Mouse (Mus musculus) CH12.LX (cell line): Measurements from ENCODE around the gene Cpt1a. TPM values are rescaled to one million over a fixed set of nuclear protein-coding genes. Genes with fewer than 3 reads are reported as not detected.

Experiments used
- DNase-seq: peaks from one replicate; pipeline ENCODE4 v3.0.0-alpha.2; 2013; ENCODE audit errors: extremely low read depth
- H3K27ac ChIP-seq: 2 replicates; pipeline ENCODE4 v1.5.1; 2012; ENCODE audit warnings: low read depth, mild to moderate bottlenecking, control low read depth, moderate library complexity; ENCODE audit not compliant: insufficient read depth
- H3K27me3 ChIP-seq: replicated peaks from 2 replicates; pipeline ENCODE3; 2012; ENCODE audit warnings: inconsistent platforms
- H3K36me3 ChIP-seq, 2 experiments: replicated peaks in 1 of 2; 2 replicates each; pipeline versions ENCODE3 to v1.6.1; 2012; ENCODE audit warnings: inconsistent platforms in 1 of 2, low read length in 1 of 2, mild to moderate bottlenecking in 1 of 2, mixed read lengths in 1 of 2, moderate library complexity in 1 of 2; ENCODE audit not compliant: control insufficient read depth in 1 of 2, insufficient read depth in 1 of 2
- H3K4me1 ChIP-seq, 2 experiments: 2 replicates each; pipeline ENCODE4 v1.6.1; 2012; ENCODE audit warnings: inconsistent platforms in 1 of 2, moderate library complexity in 1 of 2; ENCODE audit not compliant: insufficient read depth in 2 of 2, control insufficient read depth in 1 of 2
- H3K4me2 ChIP-seq: 2 replicates; pipeline ENCODE4 v1.6.1; 2012; ENCODE audit warnings: low read depth, mild to moderate bottlenecking, control low read depth; ENCODE audit not compliant: poor library complexity, insufficient read depth, severe bottlenecking
- H3K4me3 ChIP-seq, 3 experiments: fragments of 150-350 bp in 1 of 3; sonication (generic) in 1 of 3; replicated peaks in 1 of 3; 2 replicates each; pipeline versions ENCODE3 to v1.5.1; 2011 to 2012; ENCODE audit warnings: low read depth in 2 of 3, low read length in 2 of 3, mild to moderate bottlenecking in 2 of 3, moderate library complexity in 2 of 3, control low read depth in 1 of 3, improper control_type of control experiment in 1 of 3, inconsistent platforms in 1 of 3, mixed read lengths in 1 of 3; ENCODE audit not compliant: poor library complexity in 1 of 3
- H3K79me2 ChIP-seq: replicated peaks from 2 replicates; pipeline ENCODE4 v1.6.1; 2012; ENCODE audit warnings: mild to moderate bottlenecking, moderate library complexity; ENCODE audit not compliant: control insufficient read depth, poor library complexity, insufficient read depth, severe bottlenecking; ENCODE audit errors: extremely low read depth
- H3K9ac ChIP-seq: 2 replicates; pipeline ENCODE4 v1.6.1; 2012; ENCODE audit warnings: low read depth, mild to moderate bottlenecking, control low read depth, moderate library complexity; ENCODE audit not compliant: insufficient read depth
- H3K9me3 ChIP-seq: replicated peaks from 2 replicates; pipeline ENCODE3; 2012; ENCODE audit warnings: low read length, inconsistent platforms, mixed read lengths
- BHLHE40 ChIP-seq: IDR thresholded peaks from 2 replicates; pipeline ENCODE4 v1.6.1; 2011; ENCODE audit warnings: mild to moderate bottlenecking, low read depth, low read length, improper control_type of control experiment
- CHD1 ChIP-seq: IDR thresholded peaks from 2 replicates; pipeline ENCODE4 v1.6.1; 2012; ENCODE audit warnings: low read depth, low read length, improper control_type of control experiment, inconsistent platforms
- CTCF ChIP-seq, 2 experiments: IDR thresholded peaks in 1 of 2; conservative IDR thresholded peaks in 1 of 2; 2 replicates each; pipeline ENCODE4 v1.5.1; 2011 to 2012; ENCODE audit warnings: low read depth in 2 of 2, low read length in 2 of 2, improper control_type of control experiment in 1 of 2, inconsistent platforms in 1 of 2, mild to moderate bottlenecking in 1 of 2, moderate library complexity in 1 of 2
- E2F4 ChIP-seq: IDR thresholded peaks from 2 replicates; pipeline ENCODE4 v1.6.1; 2011; ENCODE audit warnings: low read depth, low read length, improper control_type of control experiment; ENCODE audit not compliant: insufficient replicate concordance
- ELF1 ChIP-seq: IDR thresholded peaks from 2 replicates; pipeline ENCODE4 v1.6.1; 2014; ENCODE audit warnings: low read depth, mild to moderate bottlenecking, inconsistent platforms, low read length, improper control_type of control experiment
- GABPA ChIP-seq: IDR thresholded peaks from 2 replicates; pipeline ENCODE4 v1.6.1; 2012; ENCODE audit warnings: low read depth, low read length, improper control_type of control experiment, inconsistent platforms; ENCODE audit not compliant: insufficient replicate concordance
- JUN ChIP-seq: IDR thresholded peaks from 2 replicates; pipeline ENCODE4 v1.6.1; 2011; ENCODE audit warnings: low read depth, mild to moderate bottlenecking, low read length, improper control_type of control experiment, moderate library complexity; ENCODE audit not compliant: insufficient read depth
- JUND ChIP-seq: conservative IDR thresholded peaks from 2 replicates; pipeline ENCODE4 v1.6.1; 2011; ENCODE audit warnings: low read depth, low read length, improper control_type of control experiment
- MAFK ChIP-seq: IDR thresholded peaks from 2 replicates; pipeline ENCODE4 v1.6.1; 2011; ENCODE audit warnings: low read length, improper control_type of control experiment; ENCODE audit not compliant: insufficient replicate concordance
- MAX ChIP-seq: IDR thresholded peaks from 2 replicates; pipeline ENCODE4 v1.6.1; 2011; ENCODE audit warnings: low read length, improper control_type of control experiment
- MAZ ChIP-seq: IDR thresholded peaks from 2 replicates; pipeline ENCODE4 v1.6.1; 2012; ENCODE audit warnings: low read depth, mild to moderate bottlenecking, inconsistent platforms, low read length, improper control_type of control experiment, moderate library complexity
- MXI1 ChIP-seq: IDR thresholded peaks from 2 replicates; pipeline ENCODE4 v1.6.1; 2011; ENCODE audit warnings: mild to moderate bottlenecking, low read depth, low read length, improper control_type of control experiment
- MYC ChIP-seq: IDR thresholded peaks from 2 replicates; pipeline ENCODE4 v1.6.1; 2011; ENCODE audit warnings: low read depth, mild to moderate bottlenecking, improper control_type of control experiment, low read length
- PAX5 ChIP-seq: IDR thresholded peaks from 2 replicates; pipeline ENCODE4 v1.6.1; 2012; ENCODE audit warnings: low read length, inconsistent platforms, mixed read lengths
- POLR2A ChIP-seq: IDR thresholded peaks from 2 replicates; pipeline ENCODE4 v1.6.1; 2011; ENCODE audit warnings: low read depth, mild to moderate bottlenecking, improper control_type of control experiment, low read length
- POLR2AphosphoS2 ChIP-seq: IDR thresholded peaks from 2 replicates; pipeline ENCODE4 v1.6.1; 2011; ENCODE audit warnings: low read depth, low read length, improper control_type of control experiment
- SMC3 ChIP-seq: IDR thresholded peaks from 2 replicates; pipeline ENCODE4 v1.6.1; 2011; ENCODE audit warnings: low read depth, low read length, improper control_type of control experiment
- TBP ChIP-seq: conservative IDR thresholded peaks from 2 replicates; pipeline ENCODE4 v1.6.1; 2011; ENCODE audit warnings: low read depth, low read length, improper control_type of control experiment
- USF2 ChIP-seq: conservative IDR thresholded peaks from 2 replicates; pipeline ENCODE4 v1.6.1; 2011; ENCODE audit warnings: low read depth, low read length, improper control_type of control experiment
- ZC3H11A ChIP-seq: IDR thresholded peaks from 2 replicates; pipeline ENCODE4 v1.6.1; 2012; ENCODE audit warnings: low read depth, mild to moderate bottlenecking, inconsistent platforms, low read length, improper control_type of control experiment
- ZKSCAN1 ChIP-seq: IDR thresholded peaks from 2 replicates; pipeline ENCODE4 v1.6.1; 2012; ENCODE audit warnings: low read depth, inconsistent platforms, low read length, improper control_type of control experiment, borderline replicate concordance
- dilution Hi-C: fragments of 300-500 bp; cut with MboI; formaldehyde crosslinking; loops from 2 replicates; pipeline ENCODE4 v1.14.3; 2020; ENCODE audit warnings: low sequenced_read_pairs; ENCODE audit not compliant: extremely low pct_unique_long_range_greater_than_20kb, extremely low pct_ligation_motif_present
- in situ Hi-C: fragments of 300-500 bp; cut with MboI; formaldehyde crosslinking; loops from 3 replicates; pipeline ENCODE4 v1.14.3; 2019; ENCODE audit warnings: low sequenced_read_pairs, low pct_ligation_motif_present, low pct_unique_long_range_greater_than_20kb, mixed read lengths
- polyA plus RNA-seq: library from polyadenylated mRNA; unstranded; fragments of >175 nt; gene quantifications from 2 replicates; pipeline ENCODE4 v1.2.1, GENCODE M21; 2012; ENCODE audit warnings: low read depth; ENCODE audit not compliant: insufficient read length
- total RNA-seq, 2 experiments: library from RNA; depleted of rRNA; stranded (reverse); fragments of 300-350 nt in 1 of 2; fragments of >200 nt in 1 of 2; gene quantifications; 2 replicates each; pipeline ENCODE4 v1.2.3; 2012 to 2014

Gene Cpt1a
- total and polyA plus RNA-seq, 3 experiments: 0.81 to 4.5 (median 2.6) TPM

DNA sequence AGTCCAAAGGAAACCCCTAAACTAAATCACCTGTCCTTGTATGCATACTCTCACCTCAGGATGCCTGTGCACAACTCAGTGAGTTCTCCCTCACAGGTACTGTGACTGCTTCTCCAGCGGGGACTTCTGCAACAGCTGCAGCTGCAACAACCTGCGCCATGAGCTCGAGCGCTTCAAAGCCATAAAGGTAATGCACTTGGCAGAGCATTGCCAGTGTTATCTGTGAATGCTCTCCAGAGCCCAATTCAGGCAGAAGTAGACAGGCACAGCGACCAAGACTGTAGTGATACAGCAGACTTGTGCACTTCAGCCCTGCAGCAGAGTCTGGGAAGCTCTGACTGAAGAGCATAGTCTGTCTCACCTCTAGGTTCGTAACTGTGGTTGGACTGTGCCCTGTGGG lies 80.3 kb downstream of the Cpt1a start:
- TF ChIP-seq ZKSCAN1 (no peak), SMC3 (no peak), CHD1 (no peak), POLR2AphosphoS2 (no peak), ZC3H11A (no peak), BHLHE40 (no peak), USF2 (no peak), MAX (no peak), JUND (no peak), MXI1 (no peak), JUN (no peak), MAFK (no peak), E2F4 (no peak), MAZ (no peak)
- Histone ChIP-seq H3K79me2 (no peaks in the 10 kb centered on the region), H3K27me3 (no peaks in the 10 kb centered on the region), H3K27ac (no peak overlapping the region), H3K4me3 (no peak overlapping the region), H3K4me1 (peaks cover 5% of the 10 kb centered on the region in 2 experiments; a peak in 1 of 4 replicates), H3K9ac (no peak overlapping the region), H3K36me3 (no peaks in the 10 kb centered on the region), H3K9me3 (peaks cover 2% of the 10 kb centered on the region), H3K4me2 (no peak overlapping the region)
- in situ Hi-C loops: no loop called here
- no peak for DNase-seq
- dilution Hi-C loops: no loop called here

DNA sequence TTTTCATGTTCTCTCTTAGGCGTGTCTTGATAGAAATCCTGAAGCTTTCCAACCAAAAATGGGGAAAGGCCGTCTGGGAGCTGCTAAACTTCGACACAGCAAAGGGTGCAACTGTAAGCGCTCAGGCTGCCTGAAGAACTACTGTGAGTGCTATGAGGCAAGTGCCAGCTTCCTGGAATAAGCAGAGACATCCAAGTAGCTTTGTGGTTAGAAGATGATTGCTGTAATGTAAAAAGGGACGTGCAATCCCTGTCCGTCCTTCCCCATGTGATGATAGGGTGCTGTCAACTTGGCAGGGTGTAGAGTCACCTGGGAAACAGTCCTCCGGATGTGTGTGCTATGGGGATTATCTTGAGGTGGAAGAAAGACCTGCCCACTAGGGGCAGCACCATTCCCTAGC lies 81.9 kb downstream of the Cpt1a start:
- no peak overlapping the region for H3K4me3 ChIP-seq
- H3K27ac ChIP-seq: no peak overlapping the region
- no peaks in the 10 kb centered on the region for H3K79me2 ChIP-seq
- no peak for DNase-seq
- no peak for TF ChIP-seq CHD1
- TF ChIP-seq TBP: no peak
- TF ChIP-seq MAZ: no peak
- no peak for TF ChIP-seq JUND
- TF ChIP-seq GABPA: no peak
- TF ChIP-seq ELF1: no peak
- TF ChIP-seq MYC: no peak
- TF ChIP-seq CTCF (conservative IDR thresholded peaks at IDR 0.05 in 1 of 2, IDR thresholded peaks at IDR 0.05 in 1 of 2; ENCODE audit: low read depth in 2 of 2, low read length in 2 of 2): no peak
- TF ChIP-seq E2F4: no peak
- TF ChIP-seq POLR2A: no peak
- TF ChIP-seq PAX5: no peak
- no peak for TF ChIP-seq BHLHE40
- no peak for TF ChIP-seq POLR2AphosphoS2
- TF ChIP-seq, all 38 proteins: peak for 0
- dilution Hi-C loops: no loop called here
- Histone ChIP-seq H3K36me3 (no peaks in the 10 kb centered on the region), H3K4me1 (peaks cover 5% of the 10 kb centered on the region in 2 experiments; a peak in 1 of 4 replicates), H3K4me2 (no peak overlapping the region), H3K9me3 (peaks cover 2% of the 10 kb centered on the region), H3K9ac (no peak overlapping the region), H3K27me3 (no peaks in the 10 kb centered on the region)
- in situ Hi-C loops: no loop called here
